Mouse (Mus musculus): ENCODE measurements at regions not wholly inside any gene's neighbourhood (a gene's known extent, or its start where the extent isn't known, plus 50 kb on each side); places are given as distances from the start of the nearest gene placed in this dataset.
A peak's percentile ranks its signal among the peaks of the same experiment; 100 is the strongest.

DNA sequence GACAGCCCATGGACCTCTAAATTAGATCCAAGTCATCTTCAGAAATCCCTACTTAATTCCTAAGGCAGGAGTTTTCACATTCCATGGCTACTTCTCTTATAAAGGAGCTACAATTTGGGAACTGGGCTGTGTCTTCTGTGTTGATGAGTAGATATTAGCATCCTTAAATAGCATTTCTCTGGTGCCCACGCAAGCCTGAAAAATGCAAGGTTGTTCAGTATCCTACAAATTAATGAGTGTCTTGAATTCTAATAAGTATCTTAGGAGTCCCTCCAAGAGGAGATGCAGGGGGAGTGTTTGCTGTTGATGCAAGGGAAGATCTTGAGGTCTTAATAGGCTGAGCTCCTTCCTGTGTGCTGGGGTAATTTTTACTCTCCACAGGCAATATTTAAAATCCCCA is 182.5 kb downstream of the Usp46 start:
- TF ChIP-seq CTCF (IDR thresholded peaks at IDR 0.05): no peak

DNA sequence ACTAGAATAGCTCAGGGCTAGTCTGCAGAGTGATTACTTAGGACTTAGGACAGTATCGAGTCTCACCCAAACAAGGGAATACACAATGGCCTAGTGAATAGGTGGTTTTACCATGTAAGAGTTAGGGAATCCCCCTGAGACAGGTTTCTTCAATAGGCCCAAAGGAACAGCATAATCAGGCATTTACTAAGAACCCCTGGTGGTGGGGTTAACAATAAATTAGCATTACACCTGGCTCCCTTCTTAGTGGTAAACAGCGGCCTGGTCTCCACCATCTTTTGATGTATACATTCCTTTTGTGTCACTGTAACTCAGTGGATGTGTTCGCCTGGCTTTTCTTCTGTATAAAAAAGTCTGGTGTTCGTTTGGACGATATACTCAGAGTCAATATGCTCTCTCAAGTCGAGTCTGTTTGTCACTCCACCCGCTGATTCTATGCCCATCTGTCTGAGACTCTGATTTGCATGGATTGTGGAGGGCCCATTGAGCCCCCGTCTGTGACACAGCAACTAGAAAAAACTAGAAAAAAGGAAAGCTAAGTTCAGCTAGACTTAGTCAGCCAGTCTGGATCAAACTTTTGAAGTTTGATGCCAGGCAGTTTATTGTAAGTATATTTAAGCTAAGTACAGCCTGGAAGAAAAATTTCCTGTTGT is 180.8 kb downstream of the Usp46 start:
- no peak overlapping the region for H3K4me2 ChIP-seq (ENCODE audit: low read depth, low read length, poor library complexity, severe bottlenecking)
- no peaks in the 10 kb centered on the region for H3K27me3 ChIP-seq (ENCODE audit: insufficient read depth, low read length)
- no peaks in the 10 kb centered on the region for H3K36me3 ChIP-seq (ENCODE audit: insufficient read depth, low read length)
- no peaks in the 10 kb centered on the region for H3K4me1 ChIP-seq (ENCODE audit: insufficient read depth, low read length)
- no peaks in the 10 kb centered on the region for H3K9me3 ChIP-seq (ENCODE audit: low read length)
- 69% methylated on average over 8 of the region's 8 CpGs for WGBS
- DNase-seq (ENCODE audit: low spot score) (no peak), ATAC-seq (ENCODE audit: low FRiP score) (no peak)
- H3K4me3 ChIP-seq (ENCODE audit: low read depth, low read length): no peak overlapping the region
- H3K27ac ChIP-seq (ENCODE audit: low read depth, low read length): no peak overlapping the region
- no peak for TF ChIP-seq CTCF (IDR thresholded peaks at IDR 0.05)
- no peak overlapping the region for H3K9ac ChIP-seq (replicated peaks; ENCODE audit: low read length, poor library complexity, severe bottlenecking)

More for the DNA sequence above, 182.5 kb downstream of the Usp46 start:
- DNase-seq (ENCODE audit: low spot score) (no peak), ATAC-seq (ENCODE audit: low FRiP score) (no peak)
- Histone ChIP-seq H3K9ac (replicated peaks; ENCODE audit: low read length, poor library complexity, severe bottlenecking) (no peak overlapping the region), H3K4me1 (ENCODE audit: insufficient read depth, low read length) (no peaks in the 10 kb centered on the region), H3K4me2 (ENCODE audit: low read depth, low read length, poor library complexity, severe bottlenecking) (no peak overlapping the region), H3K27ac (ENCODE audit: low read depth, low read length) (no peak overlapping the region), H3K9me3 (ENCODE audit: low read length) (no peaks in the 10 kb centered on the region), H3K36me3 (ENCODE audit: insufficient read depth, low read length) (no peaks in the 10 kb centered on the region), H3K4me3 (ENCODE audit: low read depth, low read length) (no peak overlapping the region), H3K27me3 (ENCODE audit: insufficient read depth, low read length) (no peaks in the 10 kb centered on the region)
- WGBS: 86% methylated on average over 1 of the region's 1 CpGs

DNA sequence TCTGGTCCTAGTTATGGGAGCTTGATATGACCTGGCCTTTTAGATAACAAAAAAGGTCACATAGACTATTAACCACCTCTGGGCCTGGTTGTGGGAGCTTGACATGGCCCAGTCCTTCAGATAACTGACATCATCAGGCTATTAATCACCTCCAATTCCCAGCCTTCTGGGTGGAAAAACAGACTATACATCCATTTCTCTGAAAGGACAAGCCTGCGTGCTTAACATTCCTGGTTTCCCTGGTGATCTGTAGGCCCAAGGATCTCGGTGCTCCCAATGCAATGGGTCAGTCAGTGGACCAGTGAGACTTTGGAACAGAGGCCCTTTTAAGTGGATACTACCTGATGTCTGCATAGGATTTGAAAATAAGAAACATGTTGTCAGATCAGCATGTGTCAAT is 179.8 kb downstream of the Usp46 start:
- no peak for TF ChIP-seq CTCF (IDR thresholded peaks at IDR 0.05)
- Histone ChIP-seq H3K36me3 (ENCODE audit: insufficient read depth, low read length) (no peaks in the 10 kb centered on the region), H3K27me3 (ENCODE audit: insufficient read depth, low read length) (no peaks in the 10 kb centered on the region), H3K27ac (ENCODE audit: low read depth, low read length) (no peak overlapping the region), H3K9ac (replicated peaks; ENCODE audit: low read length, poor library complexity, severe bottlenecking) (no peak overlapping the region), H3K4me1 (ENCODE audit: insufficient read depth, low read length) (no peaks in the 10 kb centered on the region), H3K9me3 (ENCODE audit: low read length) (no peaks in the 10 kb centered on the region), H3K4me2 (ENCODE audit: low read depth, low read length, poor library complexity, severe bottlenecking) (no peak overlapping the region), H3K4me3 (ENCODE audit: low read depth, low read length) (no peak overlapping the region)
- WGBS: 52% methylated on average over 2 of the region's 2 CpGs
- no peak for ATAC-seq (ENCODE audit: low FRiP score)
- DNase-seq (ENCODE audit: low spot score): no peak

DNA sequence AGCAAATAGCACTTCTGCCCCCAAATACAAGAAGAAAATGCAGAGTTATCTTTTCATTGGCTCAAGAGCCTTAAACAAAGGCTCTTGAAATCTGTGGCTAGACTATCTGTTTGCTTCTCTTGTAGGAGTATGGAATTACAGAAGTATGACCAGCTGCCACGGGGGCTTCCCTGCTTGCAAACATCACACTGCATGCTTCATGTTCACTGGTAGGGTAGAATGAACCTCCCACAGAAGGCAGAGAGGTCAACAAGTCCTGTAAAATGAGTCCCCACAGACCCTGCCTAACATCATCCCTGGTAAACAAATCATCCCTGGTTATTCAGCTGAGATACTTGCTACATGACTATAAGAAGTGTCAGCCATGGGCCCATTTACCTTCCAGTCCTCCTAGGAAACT is 178.9 kb downstream of the Usp46 start:
- Histone ChIP-seq H3K9me3 (ENCODE audit: low read length) (no peaks in the 10 kb centered on the region), H3K27ac (ENCODE audit: low read depth, low read length) (no peak overlapping the region), H3K4me1 (ENCODE audit: insufficient read depth, low read length) (no peaks in the 10 kb centered on the region), H3K9ac (replicated peaks; ENCODE audit: low read length, poor library complexity, severe bottlenecking) (no peak overlapping the region), H3K36me3 (ENCODE audit: insufficient read depth, low read length) (no peaks in the 10 kb centered on the region), H3K4me2 (ENCODE audit: low read depth, low read length, poor library complexity, severe bottlenecking) (no peak overlapping the region), H3K27me3 (ENCODE audit: insufficient read depth, low read length) (no peaks in the 10 kb centered on the region), H3K4me3 (ENCODE audit: low read depth, low read length) (no peak overlapping the region)
- no peak for DNase-seq (ENCODE audit: low spot score)
- no peak for ATAC-seq (ENCODE audit: low FRiP score)
- 78% methylated on average over 1 of the region's 1 CpGs for WGBS
- no peak for TF ChIP-seq CTCF (IDR thresholded peaks at IDR 0.05)

DNA sequence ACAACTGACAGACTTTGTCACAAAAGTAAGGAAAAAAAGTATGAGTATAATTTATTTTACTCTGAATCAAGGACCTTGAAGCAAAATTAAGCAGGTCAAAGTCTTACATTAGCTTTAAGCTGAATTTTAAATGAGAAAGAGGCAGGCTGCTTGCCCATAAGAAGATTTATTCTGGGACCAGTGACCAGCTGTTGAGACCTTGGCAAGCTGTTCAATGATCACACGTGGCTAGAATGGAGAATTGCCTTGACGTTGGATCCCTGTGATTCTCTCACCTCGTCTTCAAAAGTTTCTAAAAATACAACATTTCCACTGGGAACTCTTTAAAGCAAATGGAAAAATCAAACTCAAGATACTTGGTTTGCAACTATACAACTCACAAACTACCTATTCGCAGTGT is 177.3 kb downstream of the Usp46 start:
- no peak for TF ChIP-seq CTCF (IDR thresholded peaks at IDR 0.05)
- peak; percentile 21 for DNase-seq (ENCODE audit: low spot score)
- Histone ChIP-seq H3K27me3 (ENCODE audit: insufficient read depth, low read length) (no peaks in the 10 kb centered on the region), H3K27ac (ENCODE audit: low read depth, low read length) (no peak overlapping the region), H3K9ac (replicated peaks; ENCODE audit: low read length, poor library complexity, severe bottlenecking) (no peak overlapping the region), H3K4me3 (ENCODE audit: low read depth, low read length) (no peak overlapping the region), H3K9me3 (ENCODE audit: low read length) (no peaks in the 10 kb centered on the region), H3K36me3 (ENCODE audit: insufficient read depth, low read length) (no peaks in the 10 kb centered on the region), H3K4me1 (ENCODE audit: insufficient read depth, low read length) (no peaks in the 10 kb centered on the region), H3K4me2 (ENCODE audit: low read depth, low read length, poor library complexity, severe bottlenecking) (no peak overlapping the region)
- no peak for ATAC-seq (ENCODE audit: low FRiP score)
- 68% methylated on average over 4 of the region's 4 CpGs for WGBS

DNA sequence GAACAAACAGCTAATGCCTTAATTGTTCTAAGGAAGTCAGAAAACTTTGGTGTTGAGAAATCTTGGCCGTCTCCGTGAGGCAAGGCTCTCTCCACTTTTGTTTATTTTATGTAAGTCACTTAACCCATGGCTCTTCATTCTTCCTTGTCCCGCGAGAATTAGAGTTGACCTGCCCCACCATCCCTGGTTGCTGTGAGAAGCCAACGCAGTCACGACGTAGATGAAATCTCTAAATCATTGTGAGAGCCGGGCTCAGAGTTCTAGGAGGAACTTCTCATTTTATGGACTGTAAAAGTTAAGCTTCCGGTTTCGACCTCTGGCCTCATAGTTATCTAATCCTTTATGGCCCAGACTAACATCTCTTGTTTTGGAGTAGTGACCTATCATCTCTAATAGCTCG is 176.6 kb downstream of the Usp46 start:
- ATAC-seq (ENCODE audit: low FRiP score) (no peak), DNase-seq (ENCODE audit: low spot score) (no peak)
- WGBS: 93% methylated on average over 11 of the region's 11 CpGs
- no peak overlapping the region for H3K4me3 ChIP-seq (ENCODE audit: low read depth, low read length)
- H3K27ac ChIP-seq (ENCODE audit: low read depth, low read length): no peak overlapping the region
- H3K4me2 ChIP-seq (ENCODE audit: low read depth, low read length, poor library complexity, severe bottlenecking): no peak overlapping the region
- no peaks in the 10 kb centered on the region for H3K27me3 ChIP-seq (ENCODE audit: insufficient read depth, low read length)
- H3K36me3 ChIP-seq (ENCODE audit: insufficient read depth, low read length): no peaks in the 10 kb centered on the region
- H3K9ac ChIP-seq (replicated peaks; ENCODE audit: low read length, poor library complexity, severe bottlenecking): no peak overlapping the region
- no peaks in the 10 kb centered on the region for H3K4me1 ChIP-seq (ENCODE audit: insufficient read depth, low read length)
- no peaks in the 10 kb centered on the region for H3K9me3 ChIP-seq (ENCODE audit: low read length)
- TF ChIP-seq CTCF (IDR thresholded peaks at IDR 0.05): no peak
